Mouse (Mus musculus) left cerebral cortex, adult 11 months (tissue): ENCODE data around the gene Adam19.
A peak's percentile ranks its signal among the peaks of the same experiment; 100 is the strongest.
"Not testable (repeated sequence)": the region's sequence is repeated elsewhere in the genome, so short reads cannot be mapped to it uniquely, and the experiment has no call there.

Source experiments
- DNase-seq: peaks from one replicate; pipeline ENCODE4 v3.0.0; 2022; ENCODE audit warnings: low spot score

The Adam19 gene

DNA sequence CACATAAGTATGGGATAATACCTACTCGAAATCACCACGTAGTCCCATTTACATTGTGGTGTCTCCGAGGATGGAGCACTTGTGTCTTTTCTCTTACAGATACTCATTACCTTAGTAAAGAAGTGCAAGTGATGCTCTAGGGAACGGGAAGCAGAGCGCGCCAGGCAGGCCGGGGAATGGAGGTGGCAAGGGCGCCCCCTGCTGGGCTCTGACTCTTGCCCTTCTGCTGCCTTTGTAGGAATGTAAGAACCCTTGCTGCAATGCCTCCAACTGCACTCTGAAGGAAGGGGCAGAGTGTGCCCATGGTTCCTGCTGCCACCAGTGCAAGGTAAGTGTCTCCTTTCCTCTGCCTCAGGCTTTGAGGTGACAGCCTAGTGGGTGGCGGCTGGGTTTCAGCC, 72.8 kb downstream of the Adam19 start:
- peak; percentile 42 for DNase-seq

DNA sequence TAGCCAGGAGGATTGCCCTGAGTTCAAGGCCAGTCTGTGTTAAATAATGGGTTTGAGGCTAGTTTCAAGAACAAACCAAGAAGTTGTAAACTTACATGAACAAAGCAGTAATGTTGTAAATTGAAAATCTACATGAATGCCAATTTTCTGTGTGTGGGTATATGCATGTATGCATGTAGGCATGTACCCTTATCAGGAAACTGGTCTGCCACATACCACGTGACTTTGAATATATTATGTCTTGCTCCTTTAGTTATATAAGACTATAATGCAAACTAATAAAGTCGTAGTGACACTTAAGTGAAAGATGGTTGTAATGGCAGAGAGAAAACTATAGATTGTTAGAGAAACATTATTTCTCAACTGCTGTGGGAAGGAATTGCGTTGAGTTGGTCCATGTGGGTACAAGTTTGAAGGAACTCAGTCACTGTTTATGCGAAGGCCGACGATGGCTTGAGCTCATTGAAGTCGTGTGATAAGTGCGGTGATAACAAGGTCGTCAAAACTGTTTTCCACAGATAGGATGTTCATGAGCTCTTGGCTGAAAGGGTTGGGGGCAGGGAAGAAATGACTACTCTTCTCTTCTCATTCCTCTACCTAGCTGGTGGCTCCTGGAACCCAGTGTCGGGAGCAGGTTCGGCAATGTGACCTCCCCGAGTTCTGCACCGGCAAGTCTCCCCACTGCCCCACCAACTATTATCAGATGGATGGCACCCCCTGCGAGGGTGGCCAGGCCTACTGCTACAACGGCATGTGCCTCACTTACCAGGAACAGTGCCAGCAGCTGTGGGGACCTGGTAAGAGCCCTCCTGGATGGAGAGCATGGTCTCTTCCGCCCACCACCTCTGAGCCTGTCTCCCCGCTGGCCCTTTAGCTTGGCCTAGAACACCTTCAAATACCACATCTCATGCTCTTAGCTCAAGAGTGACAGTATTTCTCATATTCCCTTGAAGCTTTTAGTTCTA, 75.5 kb downstream of the Adam19 start:
- DNase-seq = no peak

DNA sequence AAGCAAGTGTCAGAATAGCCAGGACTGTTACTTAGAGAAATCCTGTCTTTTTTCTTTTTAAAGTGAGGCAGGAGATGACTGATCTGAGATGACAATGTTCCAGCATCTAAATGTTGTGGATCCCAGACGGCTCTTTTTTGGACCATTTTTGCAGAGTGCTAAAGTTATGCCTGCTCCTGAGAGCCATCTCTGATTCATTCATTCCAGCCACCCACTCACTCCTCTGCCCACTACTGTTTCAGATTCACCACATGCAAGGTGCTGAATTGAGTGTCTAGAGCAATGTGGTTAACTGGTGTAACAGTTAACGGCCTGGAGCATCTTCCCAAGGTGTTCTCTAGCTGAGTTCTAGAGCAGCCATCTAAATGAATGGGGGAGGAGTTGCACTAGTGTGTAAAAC, 79.1 kb downstream of the Adam19 start:
- peak; percentile 58 for DNase-seq

DNA sequence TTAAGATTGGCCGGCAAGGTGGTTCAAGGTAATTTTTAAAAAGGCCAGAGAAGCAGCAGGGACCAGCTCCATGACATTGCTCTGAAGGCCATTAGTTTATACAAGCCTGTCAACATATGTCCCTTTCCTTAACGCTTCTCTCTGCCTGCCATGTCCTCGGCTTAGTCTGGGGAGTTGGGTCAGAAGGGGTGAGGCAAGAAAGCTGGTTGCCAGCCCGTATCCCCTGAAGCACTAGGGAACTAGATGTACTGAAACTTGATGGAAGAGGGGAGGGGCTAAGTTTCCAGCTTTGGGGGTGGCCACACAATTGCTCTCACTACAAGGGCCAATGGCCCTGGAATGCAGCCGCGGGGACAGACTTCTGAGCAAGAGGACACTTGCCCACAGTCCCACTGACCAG, 87.5 kb downstream of the Adam19 start:
- DNase-seq = no peak

DNA sequence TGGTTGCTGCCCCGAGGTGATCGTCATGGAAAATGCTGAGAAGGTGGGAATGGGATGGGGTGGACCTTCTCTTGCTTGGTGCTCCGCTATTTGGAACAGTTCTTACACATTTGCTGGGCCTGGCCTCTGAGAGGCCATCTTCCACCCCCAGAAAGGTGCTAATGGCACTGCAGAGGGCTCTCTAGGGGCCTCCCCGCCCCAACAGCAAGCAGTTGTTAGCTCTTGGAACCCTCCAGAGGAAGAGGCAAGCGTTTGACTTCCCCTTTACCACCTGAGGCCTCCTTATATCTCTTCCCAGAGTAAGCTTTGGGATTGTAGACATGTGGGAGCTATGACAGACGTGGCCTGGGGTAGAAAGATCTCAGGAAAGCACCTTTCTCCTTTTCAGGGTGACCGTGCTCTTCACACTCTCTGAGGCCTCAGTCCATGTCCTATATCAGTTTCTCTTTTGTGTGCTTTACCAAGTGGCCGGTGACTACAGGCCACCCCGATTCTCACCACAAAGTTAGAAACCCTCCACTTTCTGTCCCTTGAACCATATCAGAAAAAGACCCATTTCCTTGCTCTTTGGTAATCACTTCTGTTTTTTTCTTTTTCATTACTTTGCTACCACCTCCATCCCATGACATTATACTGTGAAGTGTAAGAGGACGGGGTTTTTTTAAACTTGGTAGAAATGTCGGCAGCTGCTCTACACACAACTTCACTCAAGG, 89.5 kb downstream of the Adam19 start:
- DNase-seq = no peak

DNA sequence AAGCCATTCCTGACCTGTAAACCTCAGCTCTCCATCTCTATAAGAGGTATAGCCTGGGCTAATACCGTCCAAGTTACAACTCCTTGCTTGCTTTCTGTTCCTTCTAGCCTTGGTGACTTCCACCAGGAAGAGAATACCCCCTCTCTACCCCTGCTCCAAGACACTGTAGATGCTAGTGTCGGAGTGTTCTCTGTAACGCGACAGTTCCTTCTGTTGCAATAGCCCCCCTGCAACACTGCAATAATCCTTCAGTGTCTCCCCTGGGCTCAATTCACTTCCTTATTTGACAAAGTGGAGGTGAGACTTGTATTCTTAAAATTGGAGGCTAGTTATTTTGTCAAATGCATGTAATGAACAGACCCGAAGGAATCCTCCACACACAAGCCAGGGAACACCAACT, 90.8 kb downstream of the Adam19 start:
- no peak for DNase-seq

DNA sequence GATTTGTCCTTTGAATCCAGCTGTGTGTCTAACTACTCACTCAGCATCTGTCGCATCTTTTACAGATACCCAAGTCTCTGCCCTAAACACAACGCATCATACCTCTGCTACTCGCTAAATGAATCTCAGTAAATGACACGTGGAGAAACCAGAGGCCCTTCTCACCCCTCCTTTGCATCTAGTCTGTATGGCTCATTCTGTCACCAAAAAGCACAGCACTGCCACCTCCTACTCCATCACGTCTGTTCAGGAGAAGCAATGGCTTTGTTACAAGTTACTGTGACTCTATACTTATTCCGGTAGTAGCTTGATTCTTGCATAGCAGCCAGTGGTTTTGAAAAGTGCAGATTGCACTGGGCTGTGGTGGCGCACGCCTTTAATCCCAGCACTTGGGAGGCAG, 101.2 kb downstream of the Adam19 start:
- no peak for DNase-seq

DNA sequence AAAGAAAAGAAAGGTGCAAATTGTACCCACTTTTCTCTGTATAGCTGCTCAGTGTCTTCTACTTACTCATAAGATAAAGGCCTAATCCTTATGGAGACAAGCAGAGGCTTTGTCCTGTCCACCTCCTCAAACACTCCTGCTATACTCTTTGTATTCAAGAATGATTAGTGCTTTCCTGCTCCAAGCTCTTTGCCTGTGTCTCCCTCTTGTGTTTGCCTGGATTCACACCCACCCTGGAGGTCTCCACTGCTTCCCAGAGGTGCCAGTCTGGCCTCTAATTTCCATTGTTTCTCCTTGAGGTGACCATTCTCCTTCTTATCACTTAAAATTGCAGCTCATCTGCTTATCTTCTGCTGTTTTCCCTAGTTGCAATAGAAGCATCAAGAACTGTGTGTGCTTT, 101.7 kb downstream of the Adam19 start:
- DNase-seq = no peak

DNA sequence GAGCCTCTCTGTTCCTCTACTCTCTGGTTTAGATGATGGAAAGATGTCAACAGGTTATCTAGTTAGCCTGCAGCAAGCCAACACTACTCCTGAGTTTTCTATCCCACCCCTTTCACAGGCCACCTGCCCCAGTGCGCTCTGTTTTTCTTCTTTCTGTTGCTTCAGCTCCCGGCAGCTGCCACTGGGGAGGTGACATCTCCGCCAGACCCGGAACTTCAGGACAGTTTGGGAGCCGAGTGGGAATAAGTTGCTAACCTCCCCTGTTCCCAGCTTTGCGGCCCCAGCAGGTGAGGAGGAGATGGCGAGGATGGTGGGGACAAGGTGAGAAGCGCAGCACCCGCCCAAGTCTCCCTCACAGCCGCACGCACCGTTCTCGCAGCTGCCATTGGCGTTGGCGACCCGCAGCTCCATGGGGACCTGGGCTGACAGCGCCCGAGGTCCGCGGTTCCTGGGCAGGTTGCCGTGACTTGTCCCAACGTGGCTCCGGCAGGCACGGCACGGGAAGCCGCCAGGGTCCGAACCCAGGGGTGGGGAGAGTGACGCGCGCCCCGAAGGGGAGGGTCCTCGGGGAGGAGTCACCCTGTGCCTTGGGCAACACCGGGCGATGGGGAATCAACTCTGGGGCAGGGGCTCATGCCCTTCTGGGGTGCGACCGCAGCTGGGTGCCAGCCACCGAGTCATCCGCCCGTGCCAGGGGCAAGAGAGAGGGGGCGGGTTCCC, 110.2 kb downstream of the Adam19 start, which contains the start of gene Nipal4:
TSS of gene Nipal4 (minus strand) at position 643 of the 720 bp plus-strand sequence.
- no peak for DNase-seq

DNA sequence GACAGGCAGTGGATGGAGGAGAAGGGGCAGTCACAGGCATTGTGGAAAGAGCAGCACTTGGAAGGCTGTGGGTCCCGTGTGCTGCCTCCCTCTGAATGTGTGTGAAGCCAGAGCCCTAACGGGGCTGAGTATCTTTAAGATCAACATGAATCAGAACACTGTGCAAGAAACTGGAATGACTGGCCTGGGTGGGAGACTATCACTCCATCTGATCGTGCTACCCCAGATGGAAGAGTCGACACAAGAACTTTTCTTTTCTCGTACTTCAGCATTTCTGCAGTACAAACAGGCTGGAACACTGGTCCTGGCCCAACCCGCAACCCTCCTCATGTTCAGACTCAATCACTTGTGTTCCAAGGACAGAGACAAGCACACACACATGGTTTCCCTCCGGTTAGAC, 112.7 kb downstream of the Adam19 start:
- no peak for DNase-seq

DNA sequence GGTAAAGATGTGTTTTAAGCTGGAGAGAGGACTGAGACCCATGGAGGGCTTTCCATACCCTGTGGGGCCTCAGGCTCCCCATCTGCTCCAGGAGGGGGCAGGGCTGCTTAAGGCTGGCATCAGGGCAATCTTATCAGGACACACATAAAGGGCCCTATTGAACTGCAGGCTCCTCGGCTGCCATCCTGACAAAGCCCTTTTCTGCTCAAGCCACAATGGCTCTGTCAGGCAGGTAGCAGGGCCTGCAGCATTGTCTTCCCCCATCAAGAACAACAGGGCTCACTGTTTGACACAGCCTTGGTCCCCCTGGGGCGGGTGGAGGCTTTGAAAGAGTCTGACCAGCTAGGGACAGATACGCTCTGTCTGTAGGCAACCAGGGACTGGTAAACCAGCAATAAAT, 114.1 kb downstream of the Adam19 start:
- DNase-seq = no peak

DNA sequence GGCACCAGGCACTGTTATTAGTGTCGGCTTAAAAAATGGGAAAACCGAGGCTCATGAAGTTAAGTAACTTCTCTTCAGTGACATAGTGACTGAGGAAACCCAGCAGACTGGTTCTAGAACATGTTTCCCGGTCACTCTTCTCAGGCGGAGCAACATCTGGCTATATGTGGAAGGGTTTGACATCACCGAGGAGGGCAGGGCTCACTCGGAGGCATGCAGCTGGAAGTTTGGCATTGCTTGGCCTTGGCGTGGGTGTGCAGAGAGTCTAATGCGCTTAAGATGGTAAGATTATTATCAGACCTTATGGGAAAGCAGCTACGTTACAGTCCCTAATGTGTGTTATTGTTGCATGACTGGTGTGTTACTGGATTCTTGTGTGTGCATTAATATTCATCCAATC, 116.3 kb downstream of the Adam19 start:
- no peak for DNase-seq

DNA sequence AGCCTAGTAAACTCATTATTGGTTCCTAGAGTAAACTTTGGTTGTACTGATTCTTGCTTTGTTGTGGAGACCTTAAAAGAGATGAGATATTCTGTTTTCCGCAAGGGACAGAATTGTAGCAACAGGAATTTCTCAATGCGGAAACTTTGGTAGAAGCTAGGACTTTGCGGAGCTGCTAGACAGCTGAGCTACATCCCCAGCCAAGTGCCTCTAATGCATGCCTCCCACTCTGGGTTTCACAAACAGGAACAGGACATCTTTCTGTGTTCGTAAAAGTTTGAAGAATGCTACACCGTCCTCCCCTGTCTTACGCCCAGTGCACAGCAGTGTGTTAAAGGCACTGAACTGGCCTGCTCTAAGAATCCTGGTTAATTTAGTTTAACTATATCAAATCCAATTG, 120.4 kb downstream of the Adam19 start:
- DNase-seq = no peak

DNA sequence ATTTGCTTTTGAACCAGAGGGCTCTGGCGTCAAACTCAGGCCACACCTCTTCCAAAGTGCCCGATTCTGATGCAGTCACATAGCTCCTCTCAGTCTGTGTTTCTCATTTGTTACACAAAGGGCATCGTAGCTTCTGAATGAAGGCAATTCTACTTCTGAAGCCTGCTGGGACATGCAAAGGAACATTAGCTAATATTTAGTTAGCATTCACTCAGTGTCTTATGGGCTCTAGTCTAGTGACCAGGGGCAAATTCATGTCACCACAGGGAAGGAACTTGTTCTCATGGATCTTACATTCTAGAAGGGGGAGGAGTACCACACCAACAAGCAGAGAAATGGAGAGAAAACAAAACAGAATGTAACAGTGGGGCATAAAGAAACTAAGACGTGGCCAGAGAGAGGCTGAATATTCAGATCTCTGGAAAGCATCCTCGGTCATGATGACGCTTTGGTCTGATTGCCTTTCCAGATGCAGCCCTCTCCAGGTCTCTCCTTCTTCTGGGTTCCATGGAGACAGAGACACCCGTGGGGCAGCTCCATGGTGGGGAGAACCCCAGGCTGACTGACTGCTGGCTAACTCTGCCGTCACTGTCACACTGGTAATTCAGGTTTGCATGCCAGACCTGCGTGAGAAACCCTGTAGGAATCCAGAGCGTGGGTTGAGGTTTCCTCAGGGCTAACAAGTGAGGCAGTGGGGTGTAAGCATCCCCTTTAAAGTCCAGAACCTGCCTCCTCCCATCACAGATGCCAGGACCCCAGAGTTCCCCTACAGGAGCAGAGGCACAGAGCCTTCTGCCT, 121.7 kb downstream of the Adam19 start:
- DNase-seq = no peak

DNA sequence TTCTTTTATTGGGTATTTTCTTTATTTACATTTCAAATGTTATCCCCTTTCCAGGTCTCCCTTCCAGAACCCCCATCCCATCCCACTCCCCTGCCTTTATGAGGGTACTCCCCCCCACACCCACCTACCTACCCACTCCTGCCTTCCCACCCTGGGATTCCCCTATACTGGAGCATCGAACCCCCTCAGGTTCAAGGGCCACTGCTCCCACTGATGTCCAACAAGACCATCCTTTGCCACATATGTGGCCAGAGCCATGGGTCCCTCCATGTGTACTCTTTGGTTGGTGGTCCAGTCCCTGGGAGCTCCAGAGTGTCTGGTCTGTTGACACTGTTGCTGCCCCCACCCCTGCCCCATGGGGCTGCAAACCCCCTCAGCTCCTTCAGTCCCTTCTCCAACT, 126.2 kb downstream of the Adam19 start:
- not testable (repeated sequence) for DNase-seq

DNA sequence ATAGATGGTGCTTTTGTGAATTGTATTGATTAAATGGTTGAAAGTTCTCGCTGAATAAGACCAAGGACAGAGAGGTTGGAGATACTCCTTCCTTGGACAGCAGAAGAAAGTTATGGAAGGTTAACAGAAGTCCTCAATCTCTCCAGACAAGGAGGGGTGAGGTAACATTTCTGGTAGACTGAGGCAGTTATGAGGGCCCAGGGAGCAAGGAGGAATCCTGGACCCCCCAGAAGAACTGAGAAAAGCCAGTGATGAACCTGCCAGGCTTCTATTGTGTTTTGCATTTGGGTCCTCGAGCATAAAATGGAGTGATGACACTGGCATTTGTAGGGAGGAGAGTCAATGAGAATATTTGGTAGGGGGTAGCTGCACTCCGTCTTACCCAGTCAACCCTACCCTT, 129.2 kb downstream of the Adam19 start:
- no peak for DNase-seq

DNA sequence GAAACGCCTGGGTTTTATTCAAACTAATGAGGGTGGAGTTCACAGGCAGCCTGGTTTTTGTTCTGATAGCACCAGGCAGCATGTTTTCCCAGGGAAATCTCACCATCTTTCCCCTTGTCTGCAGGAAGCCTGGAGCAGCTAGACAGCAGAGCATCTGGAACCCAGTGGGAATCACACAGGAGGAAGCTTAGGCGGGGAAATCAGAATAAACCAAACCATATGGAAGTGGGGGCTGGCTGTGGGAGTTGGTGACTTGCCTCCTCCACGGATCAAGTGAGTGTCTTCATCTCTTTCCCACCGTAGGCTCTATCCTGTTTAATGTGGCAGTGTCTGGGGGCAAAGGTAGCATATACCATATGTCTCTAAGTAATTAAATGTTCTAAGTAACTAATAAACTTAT, 129.7 kb downstream of the Adam19 start:
- DNase-seq = no peak

DNA sequence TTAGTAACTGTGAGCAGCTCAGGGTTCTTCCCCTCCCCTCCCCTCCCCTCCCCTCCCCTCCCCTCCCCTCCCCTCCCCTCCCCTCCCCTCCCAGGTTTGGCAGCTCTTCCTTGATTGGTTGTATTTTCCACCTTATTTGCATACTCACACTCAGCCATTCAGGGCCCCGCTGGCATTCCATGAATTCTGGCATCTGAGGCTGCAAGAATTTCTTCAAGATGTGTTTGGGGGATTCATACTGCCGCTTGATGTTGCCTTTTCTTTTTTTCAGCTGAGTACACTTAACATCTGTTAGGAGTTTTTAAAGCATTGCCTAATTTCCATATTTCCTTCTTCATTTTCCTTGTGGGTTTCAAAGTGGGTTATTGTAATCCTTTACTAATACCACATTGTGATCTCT, 132.5 kb downstream of the Adam19 start:
- DNase-seq = no peak

DNA sequence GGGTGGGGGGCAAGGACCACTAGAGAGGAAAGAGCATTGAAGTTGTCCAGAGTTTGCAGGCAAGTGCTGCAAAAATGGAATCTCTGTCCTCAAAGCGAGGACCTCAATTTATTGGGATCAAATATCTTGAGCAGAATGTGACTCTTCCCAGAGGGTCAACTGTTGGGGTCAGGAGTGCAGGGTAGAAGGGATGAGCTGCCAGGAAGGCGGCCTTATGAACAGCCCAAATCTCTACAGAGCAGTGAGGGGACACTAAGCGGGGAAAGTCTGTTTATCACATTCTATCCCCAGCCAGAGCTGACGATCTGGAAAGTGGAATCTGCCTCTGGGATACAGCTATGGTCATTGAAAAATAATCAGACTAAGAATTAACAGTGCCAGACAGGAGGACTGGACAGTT, 138.4 kb downstream of the Adam19 start:
- DNase-seq = no peak
